Mouse (Mus musculus): ENCODE measurements around the gene Pik3ip1. TPM values are rescaled to one million over a fixed set of nuclear protein-coding genes. Genes with fewer than 3 reads are reported as not detected.

Pik3ip1 gene
- polyA plus RNA-seq, 1 experiment from 2014 or later = 10.6 TPM

DNA sequence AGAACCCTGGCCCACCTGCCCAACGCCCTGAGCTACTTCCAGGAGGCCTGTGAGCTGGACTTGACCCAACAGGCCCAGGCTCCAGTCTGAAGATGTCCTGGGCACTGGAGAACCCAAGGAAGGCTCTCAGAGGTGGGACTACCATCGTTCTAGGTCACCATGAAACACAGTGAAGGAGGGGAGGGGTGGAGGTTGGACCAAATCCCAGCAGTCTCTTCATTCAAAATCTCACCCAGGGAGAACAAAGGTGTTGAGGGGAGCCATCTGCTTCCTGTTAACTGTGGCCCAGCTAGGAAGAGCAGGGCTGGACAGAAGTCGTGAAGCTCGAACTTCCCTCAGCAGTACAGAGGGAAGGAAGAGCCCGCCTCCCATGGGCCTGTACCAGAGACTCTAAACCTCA lies 59.8 kb downstream of the Pik3ip1 start:
- no peaks in the 10 kb centered on the region; the same call in 1 of the 2 replicates for H3K36me3 ChIP-seq (replicated peaks; ENCODE audit: control insufficient read depth, insufficient read depth, low read depth, low read length)

DNA sequence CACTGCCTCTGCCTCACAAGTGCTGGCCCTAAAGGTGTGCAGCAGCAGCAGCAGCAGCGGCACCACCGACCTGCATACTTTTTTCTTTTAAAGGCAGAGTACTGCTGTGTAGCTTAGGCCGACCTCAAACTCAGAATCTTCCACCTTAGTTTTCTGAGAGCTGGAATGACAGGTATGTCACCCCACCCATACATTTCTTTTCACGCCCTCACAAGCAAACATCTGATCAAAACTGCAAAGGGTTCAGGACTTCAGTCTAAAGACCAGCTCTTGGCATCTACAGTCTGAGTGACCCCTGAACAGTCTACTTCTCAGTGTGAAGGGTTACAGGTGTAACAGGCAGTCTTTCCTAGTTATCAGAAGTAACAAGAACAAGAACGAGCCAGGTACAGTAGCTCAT lies 60.6 kb downstream of the Pik3ip1 start:
- WGBS = 91% methylated on average over 5 of the region's 5 CpGs

More for the DNA sequence above, 59.8 kb downstream of the Pik3ip1 start:
- H3K27me3 ChIP-seq (ENCODE audit: control insufficient read depth, insufficient read depth, low read length) = no peaks in the 10 kb centered on the region
- no peak for ATAC-seq (replicated peaks; ENCODE audit: insufficient number of reproducible peaks, low FRiP score, low TSS enrichment, low read depth)
- H3K9ac ChIP-seq (replicated peaks; ENCODE audit: low read length) = no peak overlapping the region
- no peak overlapping the region for H3K4me2 ChIP-seq (ENCODE audit: low read depth, low read length)
- H3K9me3 ChIP-seq (replicated peaks; ENCODE audit: control insufficient read depth, low read length) = no peaks in the 10 kb centered on the region
- no peak overlapping the region for H3K27ac ChIP-seq (replicated peaks; ENCODE audit: low read depth, low read length)
- no peak overlapping the region for H3K4me3 ChIP-seq (ENCODE audit: low read depth, low read length)
- DNase-seq (ENCODE audit: low spot score) = no peak
- WGBS = 68% methylated on average over 5 of the region's 5 CpGs
- no peaks in the 10 kb centered on the region for H3K4me1 ChIP-seq (ENCODE audit: control insufficient read depth, insufficient read depth, low read length)

DNA sequence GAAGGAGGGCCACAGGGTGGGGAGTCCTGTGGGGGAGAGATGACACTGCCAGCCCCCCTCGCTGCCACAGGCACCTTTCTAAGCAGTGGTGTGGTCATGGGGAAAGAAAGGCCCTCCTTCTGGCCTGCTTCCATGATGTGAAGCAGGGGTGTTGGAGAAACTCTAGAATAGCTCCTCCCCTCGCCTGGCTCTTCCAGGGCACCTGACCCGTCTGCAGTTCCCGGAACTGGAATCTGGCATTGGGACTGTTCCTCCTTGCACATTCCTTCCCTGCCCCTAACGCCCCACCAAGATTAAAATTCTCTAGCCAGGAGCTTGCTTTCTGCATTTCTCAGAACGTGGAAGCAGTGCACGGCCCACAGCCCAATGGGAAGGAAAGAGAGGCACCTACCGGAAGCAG lies 62.3 kb downstream of the Pik3ip1 start:
- Histone ChIP-seq H3K4me1 (ENCODE audit: control insufficient read depth, insufficient read depth, low read length) (no peaks in the 10 kb centered on the region), H3K9me3 (replicated peaks; ENCODE audit: control insufficient read depth, low read length) (no peaks in the 10 kb centered on the region), H3K4me3 (ENCODE audit: low read depth, low read length) (no peak overlapping the region), H3K27ac (replicated peaks; ENCODE audit: low read depth, low read length) (no peak overlapping the region), H3K36me3 (replicated peaks; ENCODE audit: control insufficient read depth, insufficient read depth, low read depth, low read length) (no peaks in the 10 kb centered on the region; the same call in 1 of the 2 replicates), H3K9ac (replicated peaks; ENCODE audit: low read length) (no peak overlapping the region), H3K27me3 (ENCODE audit: control insufficient read depth, insufficient read depth, low read length) (no peaks in the 10 kb centered on the region), H3K4me2 (ENCODE audit: low read depth, low read length) (no peak overlapping the region)
- no peak for ATAC-seq (replicated peaks; ENCODE audit: insufficient number of reproducible peaks, low FRiP score, low TSS enrichment, low read depth)
- no peak for DNase-seq (ENCODE audit: low spot score)
- WGBS = 84% methylated on average over 8 of the region's 8 CpGs

More for the DNA sequence above, 60.6 kb downstream of the Pik3ip1 start:
- no peaks in the 10 kb centered on the region for H3K4me1 ChIP-seq (ENCODE audit: control insufficient read depth, insufficient read depth, low read length)
- ATAC-seq (replicated peaks; ENCODE audit: insufficient number of reproducible peaks, low FRiP score, low TSS enrichment, low read depth) (no peak), DNase-seq (ENCODE audit: low spot score) (no peak)
- H3K27ac ChIP-seq (replicated peaks; ENCODE audit: low read depth, low read length) = no peak overlapping the region
- no peak overlapping the region for H3K4me2 ChIP-seq (ENCODE audit: low read depth, low read length)
- H3K9ac ChIP-seq (replicated peaks; ENCODE audit: low read length) = no peak overlapping the region
- H3K4me3 ChIP-seq (ENCODE audit: low read depth, low read length) = no peak overlapping the region
- no peaks in the 10 kb centered on the region for H3K27me3 ChIP-seq (ENCODE audit: control insufficient read depth, insufficient read depth, low read length)
- no peaks in the 10 kb centered on the region; the same call in 1 of the 2 replicates for H3K36me3 ChIP-seq (replicated peaks; ENCODE audit: control insufficient read depth, insufficient read depth, low read depth, low read length)
- no peaks in the 10 kb centered on the region for H3K9me3 ChIP-seq (replicated peaks; ENCODE audit: control insufficient read depth, low read length)

Other genes with a start within 250 kb of the Pik3ip1 start
- gene Sfi1, start 136.9 kb upstream of the Pik3ip1 start, polyA plus RNA-seq (2014; fragmentation: Nextera tagmentation; extraction: Ambion mirVana) = 6.5 and 8.4 TPM in 2 replicates
- gene Eif4enif1, start 128.0 kb upstream of the Pik3ip1 start, polyA plus RNA-seq (2014; fragmentation: Nextera tagmentation; extraction: Ambion mirVana) = 61.0 and 61.8 TPM in 2 replicates
- 294 and 301 TPM in 2 replicates for gene Drg1, start 64.0 kb upstream of the Pik3ip1 start, polyA plus RNA-seq (2014; fragmentation: Nextera tagmentation; extraction: Ambion mirVana)
- gene Patz1, start 41.5 kb upstream of the Pik3ip1 start, polyA plus RNA-seq (2014; fragmentation: Nextera tagmentation; extraction: Ambion mirVana) = 72.6 and 73.2 TPM in 2 replicates
- 47.3 and 55.9 TPM in 2 replicates for gene Limk2, start 78.8 kb downstream of the Pik3ip1 start, polyA plus RNA-seq (2014; fragmentation: Nextera tagmentation; extraction: Ambion mirVana)
- 48.1 and 50.7 TPM in 2 replicates for gene Rnf185, start 122.0 kb downstream of the Pik3ip1 start, polyA plus RNA-seq (2014; fragmentation: Nextera tagmentation; extraction: Ambion mirVana)
- gene Pla2g3, start 157.9 kb downstream of the Pik3ip1 start, polyA plus RNA-seq (2014; fragmentation: Nextera tagmentation; extraction: Ambion mirVana) = 0.41 and 0.45 TPM in 2 replicates
- 0.32 and 0.39 TPM in 2 replicates for gene Inpp5j, start 174.4 kb downstream of the Pik3ip1 start, polyA plus RNA-seq (2014; fragmentation: Nextera tagmentation; extraction: Ambion mirVana)
- gene Selenom, start 184.3 kb downstream of the Pik3ip1 start, polyA plus RNA-seq (2014; fragmentation: Nextera tagmentation; extraction: Ambion mirVana) = 60.3 and 64.4 TPM in 2 replicates
- gene Smtn, start 210.2 kb downstream of the Pik3ip1 start, polyA plus RNA-seq (2014; fragmentation: Nextera tagmentation; extraction: Ambion mirVana) = 30.7 and 32.1 TPM in 2 replicates